Mouse (Mus musculus): Measurements from ENCODE around the gene Mrc1.

- TF ChIP-seq EP300 (IDR thresholded peaks at IDR 0.05; ENCODE audit: insufficient read depth, low read depth, low read length) (no peak), CTCF (IDR thresholded peaks at IDR 0.05; ENCODE audit: low read depth, low read length) (no peak), POLR2A (IDR thresholded peaks at IDR 0.05; ENCODE audit: insufficient read depth, low read length) (no peak)
Observed at GRCm38 (mm10) chr2:14184375-14184774, 44.8 kb upstream of the Mrc1 start.
